Mouse (Mus musculus) heart, postnatal 25 days (tissue): ENCODE data around the gene Axin1. TPM values are rescaled to one million over a fixed set of nuclear protein-coding genes. Genes with fewer than 3 reads are reported as not detected.

ENCODE experiments used
- DNase-seq: peaks from one replicate; pipeline ENCODE4 v3.0.0; 2022; ENCODE audit warnings: low spot score
- intact Hi-C: fragments of 180-260 bp; cut with DNase I; formaldehyde crosslinking; loops from one replicate; pipeline ENCODE4 v1.15.1; 2025
- total RNA-seq, 2 experiments: library from RNA; stranded (reverse); gene quantifications; 2 replicates each; pipeline ENCODE4 v1.2.3; 2021

The Axin1 gene
- total RNA-seq, 2 experiments from 2014 or later: 14.0 to 16.0 TPM

GRCm38 (mm10) chr17:26229776-26230175 is 91.3 kb downstream of the Axin1 start:
- intact Hi-C loops: no loop called here

GRCm38 (mm10) chr17:26231156-26231555 is 92.7 kb downstream of the Axin1 start:
- intact Hi-C loops: no loop called here
- DNase-seq: no peak

More at GRCm38 (mm10) chr17:26229776-26230175, 91.3 kb downstream of the Axin1 start:
- no peak for DNase-seq

- intact Hi-C loops: no loop called here
- no peak for DNase-seq
Observed at GRCm38 (mm10) chr17:26232863-26233262, 94.4 kb downstream of the Axin1 start.

- intact Hi-C loops: no loop called here
- no peak for DNase-seq
Observed at GRCm38 (mm10) chr17:26234386-26234785, 95.9 kb downstream of the Axin1 start.

- intact Hi-C loops: no loop called here
Observed at GRCm38 (mm10) chr17:26235077-26235815, 96.8 kb downstream of the Axin1 start.

GRCm38 (mm10) chr17:26237667-26238066 is 99.2 kb downstream of the Axin1 start:
- DNase-seq: no peak
- intact Hi-C loops: no loop called here

More at GRCm38 (mm10) chr17:26235077-26235815, 96.8 kb downstream of the Axin1 start:
- no peak for DNase-seq

GRCm38 (mm10) chr17:26239551-26239950 is 101.1 kb downstream of the Axin1 start:
- intact Hi-C loops: no loop called here

GRCm38 (mm10) chr17:26240120-26240790 is 101.8 kb downstream of the Axin1 start:
- DNase-seq: no peak
- intact Hi-C loops: loop anchor here (5.0 kb wide), 2 partner anchors 118 to 143 kb away; partner anchors contain the start of genes Mrpl28 and Nme4

More at GRCm38 (mm10) chr17:26239551-26239950, 101.1 kb downstream of the Axin1 start:
- DNase-seq: no peak

- intact Hi-C loops: loop anchor here (5.0 kb wide), 2 partner anchors 119 to 144 kb away; partner anchors contain the start of genes Mrpl28 and Nme4
- DNase-seq: no peak
Observed at GRCm38 (mm10) chr17:26240990-26241389, 102.5 kb downstream of the Axin1 start.

- intact Hi-C loops: loop anchor here (2.0 to 5.0 kb wide), 3 partner anchors 105 to 146 kb away; partner anchors contain the start of genes Axin1, Mrpl28 and Nme4
- peak; percentile 3 for DNase-seq
Observed at GRCm38 (mm10) chr17:26243471-26244100, 105.1 kb downstream of the Axin1 start.

- DNase-seq: peak; percentile 87
- intact Hi-C loops: loop anchor here (5.0 kb wide), 2 partner anchors 122 to 147 kb away; partner anchors contain the start of genes Mrpl28 and Nme4
Observed at GRCm38 (mm10) chr17:26244101-26244841, 105.8 kb downstream of the Axin1 start, which contains the start of gene Fam234a. Gene Fam234a (minus strand): TSS chr17:26244242.

Other genes with a start within 250 kb of the Axin1 start
- 10 to 100 TPM; 17.0 to 17.4 TPM for gene Rab40c, start 219.0 kb upstream of the Axin1 start, total RNA-seq
- 10 to 100 TPM; 49.0 to 55.6 TPM for gene Pigq, start 193.8 kb upstream of the Axin1 start, total RNA-seq
- gene Nhlrc4, start 193.7 kb upstream of the Axin1 start, total RNA-seq: not detected
- gene A930017K11Rik, start 186.1 kb upstream of the Axin1 start, total RNA-seq: under 1 TPM; 0.17 to 0.18 TPM
- 1 to 10 TPM; 7.1 to 7.8 TPM for gene Capn15, start 152.9 kb upstream of the Axin1 start, total RNA-seq
- gene Rab11fip3, start 69.1 kb upstream of the Axin1 start, total RNA-seq: 10 to 100 TPM; 28.0 to 30.2 TPM
- gene Decr2, start 48.4 kb upstream of the Axin1 start, total RNA-seq: 10 to 100 TPM; 11.0 to 11.7 TPM
- 1 to 10 TPM; 3.2 to 3.6 TPM for gene Nme4, start 43.1 kb upstream of the Axin1 start, total RNA-seq
- 1 to 10 TPM; 2.5 to 3.1 TPM for gene Tmem8, start 25.4 kb upstream of the Axin1 start, total RNA-seq
- gene Mrpl28, start 15.2 kb upstream of the Axin1 start, total RNA-seq: 100 to 1,000 TPM; 130 to 133 TPM
- not detected for gene Pdia2, start 60.4 kb downstream of the Axin1 start, total RNA-seq
- gene Rgs11, start 64.3 kb downstream of the Axin1 start, total RNA-seq: under 1 TPM; 0.29 to 0.73 TPM
- under 1 TPM in 1 of 2 experiments, not detected in 1; 0.42 TPM for gene Arhgdig, start 69.1 kb downstream of the Axin1 start, total RNA-seq
- 100 to 1,000 TPM; 113 to 123 TPM for gene Fam234a, start 105.6 kb downstream of the Axin1 start, total RNA-seq
- 10 to 100 TPM; 15.3 to 18.2 TPM for gene Luc7l, start 114.2 kb downstream of the Axin1 start, total RNA-seq